In genomic region chr6:41030821-41031220, GRCm38 (mm10) we compare ENCODE assay signal across 46 mouse cellular contexts. TPM values are rescaled to one million over a fixed set of nuclear protein-coding genes. Genes with fewer than 3 reads are reported as not detected.
"Had no signal": no experiment of that assay in that cellular context is flagged by ENCODE, and none has a peak within 500 bp of the region (broad histone marks: within the 10 kb centered on the region; RNA-seq: fewer than 3 reads in every experiment).

No protein-coding gene starts in this region.

- DNase-seq: left cerebral cortex, postnatal 4 days; liver; liver, embryonic 13.5 days; liver, postnatal 0 days; lung, adult 18-20 months; lung, adult 2 months; lung, embryonic 14.5 days; lung, postnatal 10 days; lung, postnatal 14 days; lung, postnatal 36 days; lung, postnatal 4 days; midbrain, embryonic 14.5 days had no signal

- ATAC-seq: liver, embryonic 12.5 days; liver, postnatal 0 days; lung, postnatal 0 days; midbrain, embryonic 13.5 days; midbrain, embryonic 15.5 days; midbrain, embryonic 16.5 days had no signal

- H3K4me3 ChIP-seq: left cerebral cortex, adult 2 months; limb, embryonic 10.5 days; limb, embryonic 12.5 days; limb, embryonic 13.5 days; limb, embryonic 15.5 days; liver, embryonic 12.5 days; liver, embryonic 13.5 days; liver, embryonic 15.5 days; lung, embryonic 15.5 days; megakaryocyte, embryonic 14.5 days; midbrain, embryonic 10.5 days; midbrain, embryonic 12.5 days; midbrain, embryonic 13.5 days; midbrain, embryonic 15.5 days; myocyte had no signal

- H3K4me1 ChIP-seq: limb, embryonic 10.5 days; limb, embryonic 12.5 days; limb, embryonic 13.5 days; limb, embryonic 15.5 days; liver, embryonic 12.5 days; liver, embryonic 13.5 days; liver, embryonic 15.5 days; lung, embryonic 15.5 days; midbrain, embryonic 12.5 days; midbrain, embryonic 13.5 days; midbrain, embryonic 15.5 days had no signal

- H3K27ac ChIP-seq: left cerebral cortex, adult 2 months; limb, embryonic 10.5 days; limb, embryonic 12.5 days; limb, embryonic 13.5 days; limb, embryonic 15.5 days; liver, embryonic 12.5 days; liver, embryonic 13.5 days; liver, embryonic 14.5 days; liver, embryonic 15.5 days; lung, embryonic 15.5 days; macrophage; midbrain, embryonic 10.5 days; midbrain, embryonic 12.5 days; midbrain, embryonic 13.5 days; midbrain, embryonic 15.5 days had no signal

RNA-seq across cellular contexts. Expression of gene 2210010C04Rik, which starts 4.5 kb away (rescaled TPM):
- total RNA-seq: left cerebral cortex, adult 2 months; left cerebral cortex, adult 8-10 months; left cerebral cortex, postnatal 10 days; left cerebral cortex, postnatal 14 days; left cerebral cortex, postnatal 25 days; left cerebral cortex, postnatal 36 days; left cerebral cortex, postnatal 4 days; megakaryocyte progenitor cell, adult 5-6 weeks; megakaryocyte, adult 5-6 weeks; midbrain, postnatal 0 days; monocyte, adult 5-6 weeks had no signal
- polyA plus RNA-seq: limb, embryonic 10.5 days; limb, embryonic 11.5 days; limb, embryonic 12.5 days; limb, embryonic 13.5 days; limb, embryonic 15.5 days; liver, embryonic 11.5 days; liver, embryonic 12.5 days; liver, embryonic 13.5 days; liver, embryonic 14.5 days; liver, embryonic 15.5 days; liver, postnatal 0 days; lung, embryonic 14.5 days; lung, embryonic 15.5 days; lung, embryonic 16.5 days; lung, postnatal 0 days; macrophage; midbrain, embryonic 10.5 days; midbrain, embryonic 11.5 days; midbrain, embryonic 12.5 days; midbrain, embryonic 13.5 days; midbrain, embryonic 14.5 days; midbrain, embryonic 15.5 days; midbrain, embryonic 16.5 days; midbrain, postnatal 0 days had no signal

RNA-seq across cellular contexts. Expression of gene Gm2663, which starts 31.5 kb away (rescaled TPM):
- total RNA-seq: left cerebral cortex, adult 2 months; left cerebral cortex, adult 8-10 months; left cerebral cortex, postnatal 10 days; left cerebral cortex, postnatal 14 days; left cerebral cortex, postnatal 25 days; left cerebral cortex, postnatal 36 days; left cerebral cortex, postnatal 4 days; liver, adult 2 months; megakaryocyte progenitor cell, adult 5-6 weeks; megakaryocyte, adult 5-6 weeks; midbrain, postnatal 0 days; monocyte, adult 5-6 weeks had no signal
- polyA plus RNA-seq: limb, embryonic 10.5 days; limb, embryonic 11.5 days; limb, embryonic 12.5 days; limb, embryonic 13.5 days; limb, embryonic 14.5 days; limb, embryonic 15.5 days; liver, adult 2 months; liver, embryonic 11.5 days; liver, embryonic 12.5 days; liver, embryonic 13.5 days; liver, embryonic 14.5 days; liver, embryonic 15.5 days; liver, embryonic 16.5 days; liver, postnatal 0 days; lung, adult 2 months; lung, embryonic 14.5 days; lung, embryonic 15.5 days; lung, embryonic 16.5 days; lung, postnatal 0 days; macrophage; midbrain, embryonic 10.5 days; midbrain, embryonic 11.5 days; midbrain, embryonic 12.5 days; midbrain, embryonic 13.5 days; midbrain, embryonic 14.5 days; midbrain, embryonic 15.5 days; midbrain, embryonic 16.5 days; myocyte had no signal
